Mouse (Mus musculus): ENCODE results near the gene Fnbp4. TPM values are rescaled to one million over a fixed set of nuclear protein-coding genes. Genes with fewer than 3 reads are reported as not detected.
"Not testable (repeated sequence)": the region's sequence is repeated elsewhere in the genome, so short reads cannot be mapped to it uniquely, and the experiment has no call there.

Gene Fnbp4
- total RNA-seq, 2 experiments from 2014 or later = 46.9 to 51.0 TPM

DNA sequence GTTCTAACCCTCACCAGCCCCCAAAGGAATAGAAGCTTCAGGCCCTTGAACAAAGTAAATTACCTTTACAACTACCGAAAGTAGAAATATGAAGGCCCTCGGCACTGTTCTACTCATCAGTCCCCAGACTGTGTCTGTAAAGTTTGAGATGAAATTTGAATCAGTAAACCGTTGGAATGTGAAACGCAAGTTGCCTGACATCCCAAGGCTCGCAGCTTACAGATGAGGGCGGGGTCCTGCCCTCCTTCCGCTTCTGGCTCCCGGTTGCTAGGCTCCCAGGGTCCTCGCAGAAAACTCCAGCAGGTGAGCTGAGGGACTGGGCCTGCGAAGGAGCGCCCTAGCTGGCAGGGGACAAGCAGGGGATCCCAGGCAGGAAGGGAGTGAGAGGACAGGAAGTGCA is 37.3 kb downstream of the Fnbp4 start, which contains the start of gene Agbl2:
Gene Agbl2, plus strand, starts transcription at position 270 of the 400 bp plus-strand sequence.
- no peak for DNase-seq (ENCODE audit: low spot score in 2 of 2)

DNA sequence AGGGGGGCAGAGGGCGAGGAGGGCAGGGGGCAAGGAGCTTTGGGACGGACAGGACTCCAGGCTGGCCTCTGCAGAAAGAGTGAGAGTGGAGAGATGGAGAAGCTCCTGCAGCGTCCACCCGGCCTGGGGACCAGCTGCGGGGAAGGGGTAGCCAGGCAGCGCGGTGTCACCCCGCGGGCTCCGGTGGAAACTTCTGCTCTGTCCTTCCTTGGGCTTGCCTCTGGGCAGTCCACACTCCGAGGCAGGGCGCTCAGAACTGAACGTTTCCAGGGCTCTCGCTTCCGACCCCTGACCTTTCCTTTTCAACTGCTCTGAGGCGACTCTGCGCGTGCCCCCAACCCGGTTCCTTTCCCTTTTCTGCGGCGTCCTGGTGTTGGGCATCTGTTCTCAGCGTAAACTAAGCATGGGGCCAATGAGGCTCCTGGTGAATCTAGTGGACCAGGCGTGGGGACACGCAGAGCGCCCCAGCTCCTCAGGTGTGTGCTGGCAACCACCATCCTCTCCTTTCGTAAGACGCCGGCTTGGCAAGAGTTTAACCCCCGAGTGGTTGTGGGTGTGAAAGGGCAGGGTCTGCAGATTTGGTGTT is 37.8 kb downstream of the Fnbp4 start:
- DNase-seq (ENCODE audit: low spot score in 2 of 2) = no peak

DNA sequence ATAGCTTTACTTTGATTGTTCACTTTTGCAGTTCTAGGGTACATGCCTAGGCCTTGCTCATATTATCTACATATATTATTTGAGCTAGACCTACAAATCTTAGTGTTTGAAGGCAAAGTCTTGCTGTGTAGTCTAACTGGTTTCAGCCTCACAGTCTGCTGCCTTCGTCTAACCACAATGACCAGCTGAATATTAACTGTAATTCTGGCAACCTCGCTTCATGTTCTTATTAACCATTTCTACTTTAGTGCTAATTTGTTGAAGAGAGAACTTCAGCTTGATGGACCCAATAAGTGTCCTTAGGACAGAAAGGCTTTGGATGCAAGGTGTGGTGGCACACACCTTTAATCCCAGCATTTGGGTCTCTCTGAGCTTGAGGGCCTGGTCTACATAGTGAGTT is 43.0 kb downstream of the Fnbp4 start:
- DNase-seq (ENCODE audit: low spot score in 2 of 2) = no peak

DNA sequence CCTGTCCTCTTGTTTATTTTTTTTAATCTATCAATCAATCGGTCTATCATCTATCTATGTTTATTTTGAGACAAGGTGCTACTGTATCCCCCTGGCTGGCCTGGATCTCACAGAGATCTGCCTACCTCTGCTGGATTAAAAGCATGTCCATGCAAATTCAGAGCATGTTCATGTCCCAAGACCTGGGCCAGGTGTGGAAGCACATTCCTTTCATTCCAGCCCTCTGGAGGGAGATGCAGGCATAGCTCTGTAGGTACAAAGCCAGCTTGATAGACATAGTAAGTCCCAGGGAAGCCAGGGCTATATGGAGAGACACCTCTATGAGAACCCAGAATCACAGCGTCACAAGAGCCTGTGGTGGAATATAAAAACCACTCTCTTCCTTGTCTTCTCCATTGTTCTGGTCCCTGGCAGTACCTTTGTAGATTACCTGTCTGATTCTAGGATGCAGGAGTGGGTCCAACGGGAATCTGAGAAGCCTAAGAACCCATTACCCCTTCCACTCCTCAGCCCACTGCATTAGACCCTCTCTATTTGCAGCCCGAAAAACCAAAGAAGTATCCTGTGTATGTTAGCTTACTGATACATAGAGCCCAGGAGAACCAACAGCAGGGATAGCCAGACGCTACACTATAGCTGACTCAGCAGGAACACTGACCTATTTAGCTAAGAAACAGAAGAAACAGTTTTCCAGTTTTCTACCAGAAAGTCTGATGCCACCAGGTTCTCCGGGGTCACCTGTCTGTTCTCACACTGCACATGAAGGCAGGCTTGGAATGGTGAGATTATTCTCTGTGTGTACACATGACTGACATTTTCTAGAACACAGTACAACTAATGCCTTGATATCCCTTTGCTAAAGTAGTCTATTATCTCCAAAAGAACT is 63.3 kb downstream of the Fnbp4 start:
- DNase-seq (ENCODE audit: low spot score in 2 of 2) = no peak

DNA sequence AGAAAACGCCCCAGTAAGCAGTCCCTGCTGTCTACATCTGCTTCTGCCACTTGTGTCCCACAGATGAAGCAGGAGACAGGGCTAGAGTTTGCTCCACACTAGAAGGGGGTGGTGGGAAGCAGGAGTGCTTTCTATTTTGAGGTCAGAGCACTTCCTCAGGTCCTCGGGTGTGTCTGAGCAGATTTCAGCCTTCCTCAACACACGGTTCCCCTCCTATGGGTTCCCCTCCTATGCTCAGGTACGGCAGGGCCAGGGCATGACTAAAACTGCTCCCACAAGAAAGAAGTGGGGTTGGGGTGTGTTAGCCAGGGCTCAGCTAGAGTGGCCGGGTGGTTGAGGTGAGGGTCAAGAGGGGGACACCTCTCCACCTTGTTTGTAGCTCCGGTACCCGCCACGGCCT is 65.6 kb downstream of the Fnbp4 start:
- DNase-seq (ENCODE audit: low spot score in 2 of 2) = no peak

DNA sequence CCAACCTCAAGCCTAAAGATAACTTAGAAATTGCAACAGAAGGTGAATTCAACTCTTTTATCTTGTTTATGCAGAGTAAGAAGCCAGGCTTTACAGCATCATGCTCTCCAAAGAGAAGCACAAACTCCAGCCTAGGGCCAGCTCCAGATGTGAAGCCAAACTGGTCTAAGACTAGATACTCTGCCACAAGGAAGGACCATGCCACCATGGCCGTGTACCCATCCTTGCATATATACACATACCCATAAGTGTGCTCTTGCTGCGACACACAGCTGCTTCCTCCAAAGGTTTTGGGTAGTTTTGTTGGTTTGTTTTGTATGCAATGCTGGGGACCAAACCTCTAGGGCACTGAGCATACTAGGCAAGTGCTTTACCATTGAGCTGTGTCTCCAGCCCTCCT is 70.1 kb downstream of the Fnbp4 start:
- no peak for DNase-seq (ENCODE audit: low spot score in 2 of 2)

DNA sequence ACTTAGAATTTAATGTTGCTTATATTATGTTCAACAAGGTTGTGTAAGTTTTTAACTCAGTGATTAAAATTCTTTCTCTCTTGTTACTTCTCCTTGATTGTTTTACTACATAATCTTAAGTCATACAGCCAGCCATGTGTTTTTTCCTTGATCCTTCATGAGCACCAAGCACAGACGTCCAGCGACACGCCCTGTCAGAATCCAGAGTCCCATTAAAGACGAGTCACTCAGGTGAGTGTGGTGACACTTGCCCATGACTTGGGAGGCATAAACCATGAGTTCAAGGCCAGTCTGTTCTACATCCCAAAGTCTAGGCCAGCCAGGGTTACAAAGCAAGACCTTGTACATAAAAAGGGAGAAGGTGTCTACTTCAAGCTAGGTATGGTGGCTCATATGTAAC is 71.0 kb downstream of the Fnbp4 start:
- DNase-seq (ENCODE audit: low spot score in 2 of 2) = no peak

DNA sequence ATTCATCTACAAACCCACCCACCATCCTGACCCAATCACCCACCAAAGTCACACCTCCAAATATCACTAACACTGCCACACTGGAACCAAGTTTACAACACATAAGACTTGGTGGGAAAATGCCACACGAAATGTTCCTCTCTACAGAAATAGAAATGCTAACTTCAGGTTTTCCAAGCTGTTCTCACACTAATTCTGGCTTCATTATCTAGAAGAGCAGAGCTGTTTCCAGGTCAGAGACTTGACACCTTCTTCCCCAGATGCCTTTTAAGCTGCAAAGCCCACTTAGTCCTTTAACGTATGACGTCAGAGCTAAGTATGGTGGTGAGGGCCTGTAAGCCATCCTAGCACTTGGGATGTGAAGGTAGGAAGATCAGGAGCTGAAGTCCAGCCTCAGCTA is 73.5 kb downstream of the Fnbp4 start:
- DNase-seq (ENCODE audit: low spot score in 2 of 2) = no peak

DNA sequence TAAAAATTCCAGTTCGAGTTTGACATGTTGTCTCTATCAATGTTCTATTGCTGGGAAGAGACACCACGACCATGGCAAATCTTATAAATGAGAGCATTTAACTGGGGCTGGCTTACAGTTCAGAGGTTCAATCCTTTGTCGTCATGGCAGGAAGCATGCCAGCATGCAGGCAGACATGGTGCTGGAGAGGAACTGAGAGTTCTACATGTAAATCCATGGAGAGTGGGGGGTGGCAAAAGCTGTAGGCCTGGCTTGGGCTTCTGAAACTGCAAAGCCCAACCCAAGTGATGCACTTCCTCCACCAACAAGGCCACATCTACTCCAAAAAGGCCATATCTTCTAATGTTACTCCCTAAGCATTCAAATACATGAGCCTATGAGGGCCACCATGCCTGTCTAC is 75.7 kb downstream of the Fnbp4 start:
- no peak for DNase-seq (ENCODE audit: low spot score in 2 of 2)

DNA sequence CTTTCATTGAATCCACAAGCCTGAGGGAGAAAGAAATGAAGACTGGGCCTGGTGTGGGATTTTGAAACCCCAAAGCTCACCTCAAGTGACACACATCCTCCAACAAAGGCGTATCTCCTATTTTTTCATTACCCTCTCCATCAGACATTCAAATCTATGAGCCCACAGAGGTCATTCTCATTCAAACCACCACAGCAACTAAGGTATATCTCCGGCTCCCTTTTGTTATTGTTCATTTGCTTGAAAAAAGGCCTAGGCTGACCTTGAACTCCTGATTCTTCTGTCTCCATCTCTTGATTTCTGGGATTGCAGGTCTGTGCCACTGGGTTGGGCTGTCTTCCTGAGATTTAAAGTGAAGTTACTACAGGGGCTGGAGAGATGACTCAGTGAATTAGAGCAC is 77.8 kb downstream of the Fnbp4 start:
- DNase-seq (ENCODE audit: low spot score in 2 of 2) = no peak

DNA sequence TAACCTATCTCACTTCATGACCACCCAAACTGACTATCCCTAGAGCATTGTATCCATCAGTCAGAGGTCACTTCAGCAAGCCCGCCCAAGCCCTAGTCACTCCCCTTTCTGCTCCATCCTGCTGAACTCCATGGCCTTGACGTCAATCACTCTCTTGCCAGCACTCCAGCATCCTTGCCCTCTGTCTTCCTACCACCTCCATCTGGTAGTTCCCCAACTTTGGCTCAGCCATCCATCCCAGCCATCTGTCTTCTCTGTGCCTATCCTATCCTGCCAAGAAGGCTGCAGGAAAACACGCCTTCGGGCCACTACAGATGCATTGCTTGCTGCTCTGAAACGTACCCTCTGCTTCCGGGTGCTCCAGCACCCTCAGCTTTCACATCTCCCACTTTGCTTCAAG is 78.6 kb downstream of the Fnbp4 start:
- peak; percentile 63 to 81 for DNase-seq (ENCODE audit: low spot score in 2 of 2)

DNA sequence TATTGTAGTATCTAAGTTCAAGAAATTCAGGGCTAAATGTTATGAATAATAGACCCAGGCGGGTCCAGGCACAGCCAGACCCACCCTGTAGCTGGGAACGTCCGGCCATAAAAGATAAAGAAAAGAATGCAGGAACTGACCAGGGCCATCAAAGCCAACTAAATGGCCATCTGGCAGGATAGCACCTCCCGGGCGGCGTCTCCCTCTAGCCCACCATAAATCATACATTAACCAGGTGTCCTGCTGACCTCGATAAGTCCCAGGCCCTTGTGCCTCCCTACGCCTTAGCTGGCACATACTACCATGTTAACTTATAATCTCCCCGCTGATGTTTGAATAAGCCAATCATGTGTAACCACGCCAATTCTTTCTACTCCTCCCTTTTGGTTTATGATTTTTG is 79.4 kb downstream of the Fnbp4 start:
- not testable (repeated sequence) for DNase-seq (ENCODE audit: low spot score in 2 of 2)

DNA sequence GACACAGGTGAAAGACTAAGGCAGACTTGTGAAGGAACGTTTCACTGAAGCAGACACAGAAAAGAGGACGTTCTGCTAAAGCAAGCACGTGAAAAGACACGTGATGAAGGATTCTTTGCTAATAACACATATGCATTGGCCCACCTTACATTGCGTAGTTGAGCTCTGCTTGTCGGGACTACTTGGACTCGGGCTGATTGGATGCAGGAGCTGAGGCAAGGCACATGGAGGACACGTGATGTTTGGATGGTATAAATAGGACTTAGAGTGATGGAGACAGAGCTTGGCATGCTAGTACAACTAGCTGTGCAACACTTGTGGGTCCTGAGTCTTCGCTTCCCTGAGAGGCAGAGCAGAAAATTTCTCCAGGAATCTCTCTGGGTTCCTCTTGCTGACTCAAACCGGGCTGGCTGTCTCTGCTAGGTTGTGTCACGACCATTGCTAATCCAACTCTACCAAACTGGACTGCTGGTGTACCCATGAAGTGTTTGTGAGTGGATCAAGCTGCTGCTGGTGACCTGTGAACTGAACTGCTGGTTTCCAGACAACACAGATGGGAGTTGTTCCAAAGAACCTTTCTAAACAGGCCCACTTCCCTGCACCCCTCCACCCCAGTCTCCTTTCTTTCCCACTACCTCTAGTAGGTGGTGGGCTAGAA is 80.5 kb downstream of the Fnbp4 start:
- no peak for DNase-seq (ENCODE audit: low spot score in 2 of 2)

DNA sequence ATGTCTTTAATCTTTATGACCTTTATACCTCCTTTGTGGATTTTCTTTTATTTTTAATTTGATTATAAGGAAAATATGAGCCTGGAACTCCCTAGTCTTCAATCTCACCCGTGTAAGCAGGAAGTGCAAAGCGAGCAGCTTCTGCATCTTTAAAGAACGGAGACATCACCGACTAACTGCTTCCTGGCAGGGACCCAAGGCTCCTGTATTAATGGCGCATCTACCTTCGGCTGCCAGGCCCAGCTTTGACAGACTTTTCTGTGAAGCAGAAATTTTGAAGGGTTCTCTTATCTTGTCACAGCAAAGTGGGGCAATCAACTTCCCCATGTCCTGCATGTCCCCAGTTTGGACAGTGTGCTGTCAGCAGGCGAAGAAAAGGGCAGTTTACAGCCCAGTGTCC is 83.6 kb downstream of the Fnbp4 start:
- DNase-seq (ENCODE audit: low spot score in 2 of 2) = no peak

Other genes starting within 250 kb of the Fnbp4 start
- gene Ptprj, start 164.7 kb upstream of the Fnbp4 start, total RNA-seq (2021) = 100 to 1,000 TPM; 114 TPM
- gene Nup160, start 68.2 kb upstream of the Fnbp4 start, total RNA-seq (2021) = 10 to 100 TPM; 11.5 to 17.4 TPM
- gene Agbl2, start 37.4 kb downstream of the Fnbp4 start, total RNA-seq (2021) = 1 to 10 TPM in 1 of 2 experiments, under 1 TPM in 1; 0.64 to 1.5 TPM
- gene Mtch2, start 101.8 kb downstream of the Fnbp4 start, total RNA-seq (2021) = 100 to 1,000 TPM; 102 to 110 TPM
- 100 to 1,000 TPM; 198 to 208 TPM for gene C1qtnf4, start 140.5 kb downstream of the Fnbp4 start, total RNA-seq (2021)
- gene Kbtbd4, start 159.4 kb downstream of the Fnbp4 start, total RNA-seq (2021) = 10 to 100 TPM; 37.1 to 37.9 TPM
- 100 to 1,000 TPM; 225 to 240 TPM for gene Ndufs3, start 159.5 kb downstream of the Fnbp4 start, total RNA-seq (2021)
- 100 to 1,000 TPM; 136 to 140 TPM for gene Celf1, start 195.0 kb downstream of the Fnbp4 start, total RNA-seq (2021)

Data from layer of hippocampus, adult 18-20 months (tissue).